Mouse (Mus musculus) liver, embryonic 16.5 days (tissue): ENCODE results near the gene Khdc1a. TPM values are rescaled to one million over a fixed set of nuclear protein-coding genes. Genes with fewer than 3 reads are reported as not detected.

Experiments used
- ATAC-seq: fragments of 200-750 bp; cut with Nextera tagmentation; 2 replicates; pipeline ENCODE4 v1.8.0; 2017; ENCODE audit warnings: low read depth, mild to moderate bottlenecking, moderate number of reproducible peaks, moderate library complexity
- H3K27ac ChIP-seq: fragments of 300-500 bp; sonication (generic); 2 replicates; pipeline ENCODE4 v1.5.1; 2014; ENCODE audit warnings: mild to moderate bottlenecking, low read length
- H3K27me3 ChIP-seq: fragments of 300-500 bp; sonication (generic); 2 replicates; pipeline ENCODE4 v1.6.1; 2014; ENCODE audit warnings: low read depth, low read length, mixed read lengths; ENCODE audit not compliant: control insufficient read depth, insufficient read depth
- H3K36me3 ChIP-seq: fragments of 300-500 bp; sonication (generic); 2 replicates; pipeline ENCODE4 v1.6.1; 2014; ENCODE audit warnings: mild to moderate bottlenecking; ENCODE audit not compliant: control insufficient read depth, insufficient read depth
- H3K4me1 ChIP-seq: fragments of 300-500 bp; sonication (generic); 2 replicates; pipeline ENCODE4 v1.6.1; 2014; ENCODE audit warnings: low read depth, low read length, mixed read lengths; ENCODE audit not compliant: control insufficient read depth
- H3K4me2 ChIP-seq: fragments of 300-500 bp; sonication (generic); 2 replicates; pipeline ENCODE4 v1.6.1; 2014; ENCODE audit warnings: low read depth, low read length, mixed read lengths
- H3K4me3 ChIP-seq: fragments of 300-500 bp; sonication (generic); 2 replicates; pipeline ENCODE4 v1.5.1; 2014; ENCODE audit warnings: low read depth, mild to moderate bottlenecking, low read length
- H3K9ac ChIP-seq: fragments of 300-500 bp; sonication (generic); 2 replicates; pipeline ENCODE4 v1.6.1; 2014; ENCODE audit warnings: low read depth, low read length
- H3K9me3 ChIP-seq: fragments of 300-500 bp; sonication (generic); replicated peaks from 2 replicates; pipeline ENCODE4 v1.6.1; 2016; ENCODE audit warnings: low read length; ENCODE audit not compliant: control insufficient read depth
- WGBS: fragments of 180-500 bp; shearing (Covaris S2); extraction: QIAGEN DNeasy Blood & Tissue Kit; methylation state at CpG from one replicate; pipeline ENCODE4 v1.1.7; 2014; ENCODE audit not compliant: insufficient replicate concordance; 5-methylcytosine and 5-hydroxymethylcytosine counted together
- polyA plus RNA-seq: library from polyadenylated mRNA; unstranded; fragments of >200 nt; fragmentation: Nextera tagmentation; extraction: Ambion mirVana; gene quantifications from 2 replicates; pipeline ENCODE4 v1.2.1, GENCODE M21; 2015

The Khdc1a gene
- not detected in 2 replicates for polyA plus RNA-seq

DNA sequence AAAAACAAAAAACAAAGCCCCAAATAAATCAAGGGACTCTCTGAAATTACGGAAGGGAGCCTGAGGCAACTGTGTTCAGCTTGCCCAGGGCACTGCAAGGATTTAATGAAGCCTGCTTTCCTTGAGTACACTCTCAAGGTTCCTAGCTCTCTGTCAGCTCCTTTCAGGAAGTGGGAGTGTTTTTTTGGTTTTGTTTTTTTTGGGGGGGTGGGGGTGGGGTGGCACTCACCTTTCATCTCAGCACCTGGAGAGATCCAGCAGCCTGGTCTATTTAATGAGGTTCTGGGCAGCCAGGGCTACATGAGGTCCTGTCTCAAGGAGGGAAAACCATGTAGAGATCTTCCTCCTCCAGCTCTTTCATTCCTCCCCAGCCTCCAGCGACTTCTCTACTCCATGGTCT lies at the start of gene Khdc1a:
Khdc1a (plus strand) TSS at position 301 of the 400 bp plus-strand sequence.
- Histone ChIP-seq H3K4me1 (no peaks in the 10 kb centered on the region), H3K36me3 (no peaks in the 10 kb centered on the region), H3K9me3 (no peaks in the 10 kb centered on the region), H3K27me3 (no peaks in the 10 kb centered on the region), H3K4me2 (no peak within 1 kb of the TSS), H3K4me3 (no peak within 1 kb of the TSS), H3K9ac (no peak within 1 kb of the TSS), H3K27ac (no peak within 1 kb of the TSS)
- WGBS, result 62% methylated on average over 2 of the region's 2 CpGs
- no peak for ATAC-seq

- ATAC-seq, result no peak
- Histone ChIP-seq H3K4me3 (no peak overlapping the region), H3K9me3 (no peaks in the 10 kb centered on the region), H3K36me3 (no peaks in the 10 kb centered on the region), H3K4me1 (no peaks in the 10 kb centered on the region), H3K4me2 (no peak overlapping the region), H3K27ac (no peak overlapping the region), H3K9ac (no peak overlapping the region), H3K27me3 (no peaks in the 10 kb centered on the region)
- 38% methylated on average over 3 of the region's 3 CpGs for WGBS
Observed at GRCm38 (mm10) chr1:21299826-21300225, 49.6 kb upstream of the Khdc1a start.

DNA sequence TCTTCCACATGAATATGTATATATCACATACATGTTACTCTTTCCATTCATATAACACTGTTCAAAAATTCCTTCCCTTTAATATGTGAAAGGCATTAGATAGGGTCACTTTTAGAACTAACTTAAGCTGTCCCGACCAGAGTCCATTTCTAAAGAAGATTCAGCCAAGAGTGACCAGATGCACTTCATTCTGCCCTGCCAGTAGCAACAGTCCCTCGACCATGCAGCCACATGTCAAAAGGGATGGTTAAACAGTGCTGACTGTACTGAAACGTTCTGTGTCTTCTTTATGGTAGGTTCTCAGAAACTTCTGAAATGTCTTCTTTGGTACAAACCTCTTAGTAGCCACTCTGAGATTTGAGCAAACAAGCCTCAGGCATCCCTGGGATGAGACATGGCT lies 47.8 kb upstream of the Khdc1a start:
- H3K36me3 ChIP-seq, result no peaks in the 10 kb centered on the region
- no peak overlapping the region for H3K4me3 ChIP-seq
- H3K4me2 ChIP-seq, result no peak overlapping the region
- no peak overlapping the region for H3K27ac ChIP-seq
- no peak overlapping the region for H3K9ac ChIP-seq
- ATAC-seq, result no peak
- H3K9me3 ChIP-seq, result no peaks in the 10 kb centered on the region
- 49% methylated on average over 3 of the region's 3 CpGs for WGBS
- H3K27me3 ChIP-seq, result no peaks in the 10 kb centered on the region
- H3K4me1 ChIP-seq, result no peaks in the 10 kb centered on the region

DNA sequence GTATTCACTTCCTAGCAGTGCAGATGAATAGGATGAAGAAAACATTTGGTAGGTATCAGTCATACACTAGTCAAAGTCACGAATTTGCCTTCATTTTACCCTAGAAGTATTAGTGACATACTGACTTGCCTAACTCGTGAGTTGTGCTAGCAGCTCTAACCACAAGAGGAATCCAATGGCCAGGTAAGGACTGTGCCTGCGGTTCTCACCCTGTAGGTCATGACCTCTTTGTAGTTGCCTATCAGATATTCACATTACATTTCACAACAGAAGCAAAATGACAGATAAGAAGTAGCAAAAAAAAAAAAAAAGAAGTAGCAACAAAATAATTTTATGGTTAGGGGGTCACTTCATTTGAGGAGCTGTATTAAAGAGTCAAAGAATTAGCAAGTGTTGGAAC lies 45.3 kb upstream of the Khdc1a start:
- Histone ChIP-seq H3K4me2 (no peak overlapping the region), H3K27ac (no peak overlapping the region), H3K4me1 (no peaks in the 10 kb centered on the region), H3K9me3 (no peaks in the 10 kb centered on the region), H3K36me3 (no peaks in the 10 kb centered on the region), H3K27me3 (no peaks in the 10 kb centered on the region), H3K4me3 (no peak overlapping the region), H3K9ac (no peak overlapping the region)
- ATAC-seq, result no peak
- 43% methylated on average over 3 of the region's 3 CpGs for WGBS

- WGBS, result 64% methylated on average over 4 of the region's 4 CpGs
- no peak overlapping the region for H3K4me2 ChIP-seq
- H3K4me1 ChIP-seq, result no peaks in the 10 kb centered on the region
- no peaks in the 10 kb centered on the region for H3K36me3 ChIP-seq
- H3K9me3 ChIP-seq, result no peaks in the 10 kb centered on the region
- H3K27ac ChIP-seq, result no peak overlapping the region
- ATAC-seq, result no peak
- no peak overlapping the region for H3K9ac ChIP-seq
- no peak overlapping the region for H3K4me3 ChIP-seq
- no peaks in the 10 kb centered on the region for H3K27me3 ChIP-seq
Observed at GRCm38 (mm10) chr1:21304646-21305045, 44.8 kb upstream of the Khdc1a start.

DNA sequence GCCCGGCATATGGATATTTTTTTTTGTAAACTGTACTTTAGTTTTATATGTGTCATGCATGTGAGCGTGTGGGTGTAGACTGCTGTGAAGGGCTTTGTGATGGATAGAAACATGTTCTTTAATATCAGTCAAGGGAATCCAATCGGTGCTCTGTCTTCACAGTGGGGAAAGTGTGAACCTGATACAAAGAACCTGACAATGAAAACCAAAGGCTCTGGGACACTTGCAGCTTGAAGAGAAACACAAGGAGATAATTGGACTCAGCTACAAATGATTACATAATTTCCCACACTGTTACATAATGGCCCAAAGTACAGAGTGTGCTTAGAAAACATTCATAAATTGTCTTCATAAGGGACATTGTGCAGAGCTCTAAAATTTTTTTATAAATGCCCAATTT lies 44.0 kb upstream of the Khdc1a start:
- 66% methylated on average over 3 of the region's 3 CpGs for WGBS
- H3K27ac ChIP-seq, result no peak overlapping the region

GRCm38 (mm10) chr1:21314336-21314735 lies 35.1 kb upstream of the Khdc1a start:
- no peak for ATAC-seq
- WGBS, result 76% methylated on average over 2 of the region's 2 CpGs
- Histone ChIP-seq H3K9me3 (no peaks in the 10 kb centered on the region), H3K4me1 (no peaks in the 10 kb centered on the region), H3K36me3 (no peaks in the 10 kb centered on the region), H3K27ac (no peak overlapping the region), H3K9ac (no peak overlapping the region), H3K27me3 (no peaks in the 10 kb centered on the region), H3K4me3 (no peak overlapping the region), H3K4me2 (no peak overlapping the region)

More for the DNA sequence above, 44.0 kb upstream of the Khdc1a start:
- H3K9me3 ChIP-seq, result no peaks in the 10 kb centered on the region
- no peak overlapping the region for H3K9ac ChIP-seq
- H3K4me2 ChIP-seq, result no peak overlapping the region
- no peak overlapping the region for H3K4me3 ChIP-seq
- H3K36me3 ChIP-seq, result no peaks in the 10 kb centered on the region
- no peak for ATAC-seq
- no peaks in the 10 kb centered on the region for H3K4me1 ChIP-seq
- H3K27me3 ChIP-seq, result no peaks in the 10 kb centered on the region

GRCm38 (mm10) chr1:21315756-21316155 lies 33.7 kb upstream of the Khdc1a start:
- Histone ChIP-seq H3K27me3 (no peaks in the 10 kb centered on the region), H3K4me2 (no peak overlapping the region), H3K36me3 (no peaks in the 10 kb centered on the region), H3K9me3 (no peaks in the 10 kb centered on the region), H3K4me1 (no peaks in the 10 kb centered on the region), H3K4me3 (no peak overlapping the region), H3K9ac (no peak overlapping the region), H3K27ac (no peak overlapping the region)
- 69% methylated on average over 2 of the region's 2 CpGs for WGBS
- ATAC-seq, result no peak

GRCm38 (mm10) chr1:21316305-21316704 lies 33.1 kb upstream of the Khdc1a start:
- H3K9ac ChIP-seq, result no peak overlapping the region
- H3K27ac ChIP-seq, result no peak overlapping the region
- no peaks in the 10 kb centered on the region for H3K27me3 ChIP-seq
- H3K4me1 ChIP-seq, result no peaks in the 10 kb centered on the region
- no peaks in the 10 kb centered on the region for H3K36me3 ChIP-seq
- no peaks in the 10 kb centered on the region for H3K9me3 ChIP-seq
- H3K4me2 ChIP-seq, result no peak overlapping the region
- H3K4me3 ChIP-seq, result no peak overlapping the region
- WGBS, result 47% methylated on average over 2 of the region's 2 CpGs
- peak; percentile 43; the same call in 1 of the 2 replicates for ATAC-seq

- no peak overlapping the region for H3K4me3 ChIP-seq
- no peaks in the 10 kb centered on the region for H3K9me3 ChIP-seq
- no peak overlapping the region for H3K4me2 ChIP-seq
- no peak overlapping the region for H3K27ac ChIP-seq
- no peaks in the 10 kb centered on the region for H3K4me1 ChIP-seq
- ATAC-seq, result no peak
- no peaks in the 10 kb centered on the region for H3K27me3 ChIP-seq
- no peak overlapping the region for H3K9ac ChIP-seq
- H3K36me3 ChIP-seq, result no peaks in the 10 kb centered on the region
Observed at GRCm38 (mm10) chr1:21318202-21318601, 31.2 kb upstream of the Khdc1a start.
